Mouse (Mus musculus): ENCODE measurements around the gene Omt2a. TPM values are rescaled to one million over a fixed set of nuclear protein-coding genes. Genes with fewer than 3 reads are reported as not detected.
"Not testable (repeated sequence)": the region's sequence is repeated elsewhere in the genome, so short reads cannot be mapped to it uniquely, and the experiment has no call there.

The Omt2a gene
- polyA plus RNA-seq, 1 experiment from 2014 or later = not detected

GRCm38 (mm10) chr9:78350007-78350406 is 35.4 kb upstream of the Omt2a start:
- ATAC-seq (replicated peaks; ENCODE audit: extremely low read depth, insufficient read depth, low FRiP score) = not testable (repeated sequence)

GRCm38 (mm10) chr9:78349141-78349540 is 34.5 kb upstream of the Omt2a start:
- not testable (repeated sequence) for ATAC-seq (replicated peaks; ENCODE audit: extremely low read depth, insufficient read depth, low FRiP score); H3K4me2 ChIP-seq (ENCODE audit: low read depth, low read length); H3K9me3 ChIP-seq (replicated peaks; ENCODE audit: control insufficient read depth, low read length); H3K27ac ChIP-seq (ENCODE audit: low read length); H3K27me3 ChIP-seq (ENCODE audit: control insufficient read depth, insufficient read depth, low read length); H3K4me1 ChIP-seq (ENCODE audit: control insufficient read depth, insufficient read depth, low read length); H3K9ac ChIP-seq (ENCODE audit: low read length); H3K4me3 ChIP-seq (ENCODE audit: low read length); H3K36me3 ChIP-seq (ENCODE audit: control insufficient read depth, insufficient read depth)
- WGBS = 79% methylated on average over 3 of the region's 3 CpGs

More at GRCm38 (mm10) chr9:78350007-78350406, 35.4 kb upstream of the Omt2a start:
- H3K27ac ChIP-seq (ENCODE audit: low read length); H3K9ac ChIP-seq (ENCODE audit: low read length); H3K27me3 ChIP-seq (ENCODE audit: control insufficient read depth, insufficient read depth, low read length); H3K4me3 ChIP-seq (ENCODE audit: low read length); H3K4me2 ChIP-seq (ENCODE audit: low read depth, low read length); H3K36me3 ChIP-seq (ENCODE audit: control insufficient read depth, insufficient read depth); H3K4me1 ChIP-seq (ENCODE audit: control insufficient read depth, insufficient read depth, low read length); H3K9me3 ChIP-seq (replicated peaks; ENCODE audit: control insufficient read depth, low read length): not testable (repeated sequence)

- not testable (repeated sequence) for H3K4me3 ChIP-seq (ENCODE audit: low read length); ATAC-seq (replicated peaks; ENCODE audit: extremely low read depth, insufficient read depth, low FRiP score); H3K9me3 ChIP-seq (replicated peaks; ENCODE audit: control insufficient read depth, low read length); H3K27ac ChIP-seq (ENCODE audit: low read length); H3K4me2 ChIP-seq (ENCODE audit: low read depth, low read length); H3K36me3 ChIP-seq (ENCODE audit: control insufficient read depth, insufficient read depth); H3K4me1 ChIP-seq (ENCODE audit: control insufficient read depth, insufficient read depth, low read length); H3K9ac ChIP-seq (ENCODE audit: low read length); H3K27me3 ChIP-seq (ENCODE audit: control insufficient read depth, insufficient read depth, low read length)
- 59% methylated on average over 6 of the region's 6 CpGs for WGBS
Observed at GRCm38 (mm10) chr9:78348206-78349004, 33.8 kb upstream of the Omt2a start.

- no peaks in the 10 kb centered on the region for H3K27me3 ChIP-seq (ENCODE audit: control insufficient read depth, insufficient read depth, low read length)
- no peak overlapping the region for H3K27ac ChIP-seq (ENCODE audit: low read length)
- WGBS = 49% methylated on average over 3 of the region's 3 CpGs
- no peaks in the 10 kb centered on the region for H3K4me1 ChIP-seq (ENCODE audit: control insufficient read depth, insufficient read depth, low read length)
- H3K4me3 ChIP-seq (ENCODE audit: low read length) = no peak overlapping the region
- no peaks in the 10 kb centered on the region for H3K9me3 ChIP-seq (replicated peaks; ENCODE audit: control insufficient read depth, low read length)
- no peaks in the 10 kb centered on the region for H3K36me3 ChIP-seq (ENCODE audit: control insufficient read depth, insufficient read depth)
- H3K9ac ChIP-seq (ENCODE audit: low read length) = no peak overlapping the region
- H3K4me2 ChIP-seq (ENCODE audit: low read depth, low read length) = no peak overlapping the region
- ATAC-seq (replicated peaks; ENCODE audit: extremely low read depth, insufficient read depth, low FRiP score) = no peak
Observed at GRCm38 (mm10) chr9:78347004-78347403, 32.4 kb upstream of the Omt2a start.

GRCm38 (mm10) chr9:78345235-78345634 is 30.6 kb upstream of the Omt2a start:
- H3K27me3 ChIP-seq (ENCODE audit: control insufficient read depth, insufficient read depth, low read length); H3K9ac ChIP-seq (ENCODE audit: low read length); H3K27ac ChIP-seq (ENCODE audit: low read length); H3K4me3 ChIP-seq (ENCODE audit: low read length); H3K4me1 ChIP-seq (ENCODE audit: control insufficient read depth, insufficient read depth, low read length); H3K4me2 ChIP-seq (ENCODE audit: low read depth, low read length); H3K9me3 ChIP-seq (replicated peaks; ENCODE audit: control insufficient read depth, low read length); H3K36me3 ChIP-seq (ENCODE audit: control insufficient read depth, insufficient read depth); ATAC-seq (replicated peaks; ENCODE audit: extremely low read depth, insufficient read depth, low FRiP score): not testable (repeated sequence)
- 55% methylated on average over 3 of the region's 4 CpGs for WGBS

GRCm38 (mm10) chr9:78343055-78343454 is 28.5 kb upstream of the Omt2a start:
- not testable (repeated sequence) for H3K9me3 ChIP-seq (replicated peaks; ENCODE audit: control insufficient read depth, low read length); H3K9ac ChIP-seq (ENCODE audit: low read length); H3K4me2 ChIP-seq (ENCODE audit: low read depth, low read length); H3K27ac ChIP-seq (ENCODE audit: low read length); H3K27me3 ChIP-seq (ENCODE audit: control insufficient read depth, insufficient read depth, low read length); H3K4me3 ChIP-seq (ENCODE audit: low read length); H3K36me3 ChIP-seq (ENCODE audit: control insufficient read depth, insufficient read depth); H3K4me1 ChIP-seq (ENCODE audit: control insufficient read depth, insufficient read depth, low read length); ATAC-seq (replicated peaks; ENCODE audit: extremely low read depth, insufficient read depth, low FRiP score)
- 83% methylated on average over 9 of the region's 9 CpGs for WGBS

- not testable (repeated sequence) for H3K36me3 ChIP-seq (ENCODE audit: control insufficient read depth, insufficient read depth); H3K27ac ChIP-seq (ENCODE audit: low read length); ATAC-seq (replicated peaks; ENCODE audit: extremely low read depth, insufficient read depth, low FRiP score); H3K27me3 ChIP-seq (ENCODE audit: control insufficient read depth, insufficient read depth, low read length); H3K4me1 ChIP-seq (ENCODE audit: control insufficient read depth, insufficient read depth, low read length); H3K4me2 ChIP-seq (ENCODE audit: low read depth, low read length); H3K9ac ChIP-seq (ENCODE audit: low read length); H3K4me3 ChIP-seq (ENCODE audit: low read length); H3K9me3 ChIP-seq (replicated peaks; ENCODE audit: control insufficient read depth, low read length)
- WGBS = 85% methylated on average over 4 of the region's 4 CpGs
Observed at GRCm38 (mm10) chr9:78342494-78342893, 27.9 kb upstream of the Omt2a start.

- H3K27ac ChIP-seq (ENCODE audit: low read length); H3K36me3 ChIP-seq (ENCODE audit: control insufficient read depth, insufficient read depth); H3K9ac ChIP-seq (ENCODE audit: low read length); H3K27me3 ChIP-seq (ENCODE audit: control insufficient read depth, insufficient read depth, low read length); H3K4me3 ChIP-seq (ENCODE audit: low read length); H3K9me3 ChIP-seq (replicated peaks; ENCODE audit: control insufficient read depth, low read length); H3K4me2 ChIP-seq (ENCODE audit: low read depth, low read length); ATAC-seq (replicated peaks; ENCODE audit: extremely low read depth, insufficient read depth, low FRiP score); H3K4me1 ChIP-seq (ENCODE audit: control insufficient read depth, insufficient read depth, low read length): not testable (repeated sequence)
- 15% methylated on average over 8 of the region's 8 CpGs for WGBS
Observed at GRCm38 (mm10) chr9:78340324-78340723, 25.7 kb upstream of the Omt2a start.

GRCm38 (mm10) chr9:78337050-78337449 is 22.5 kb upstream of the Omt2a start:
- not testable (repeated sequence) for H3K36me3 ChIP-seq (ENCODE audit: control insufficient read depth, insufficient read depth); H3K4me1 ChIP-seq (ENCODE audit: control insufficient read depth, insufficient read depth, low read length); H3K4me3 ChIP-seq (ENCODE audit: low read length); ATAC-seq (replicated peaks; ENCODE audit: extremely low read depth, insufficient read depth, low FRiP score); H3K9ac ChIP-seq (ENCODE audit: low read length); H3K27ac ChIP-seq (ENCODE audit: low read length); H3K9me3 ChIP-seq (replicated peaks; ENCODE audit: control insufficient read depth, low read length); H3K27me3 ChIP-seq (ENCODE audit: control insufficient read depth, insufficient read depth, low read length); H3K4me2 ChIP-seq (ENCODE audit: low read depth, low read length)

All from heart, embryonic 16.5 days (tissue).